Mouse (Mus musculus): Measurements from ENCODE around the gene Tmem251.

DNA sequence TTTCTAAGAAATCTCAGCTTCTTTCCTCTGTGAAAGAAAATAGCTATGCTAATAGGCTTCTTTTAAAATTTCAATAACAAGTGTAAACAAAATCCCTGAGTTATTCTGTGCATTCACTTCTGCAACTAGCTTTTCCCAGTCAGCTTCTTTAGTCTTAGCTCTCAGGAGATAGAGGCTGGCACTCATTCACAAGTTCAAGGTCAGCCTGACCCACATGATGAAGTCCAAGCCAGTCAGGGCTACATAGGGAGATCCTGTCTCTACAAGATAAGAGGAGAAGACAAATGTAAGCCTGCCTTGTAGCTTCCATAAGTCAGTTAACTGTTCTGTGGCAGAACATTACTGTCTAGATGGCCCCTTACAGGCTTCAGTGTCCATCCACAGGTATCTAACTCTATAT, 20.1 kb downstream of the Tmem251 start:
- no peak for TF ChIP-seq CTCF (IDR thresholded peaks at IDR 0.05; ENCODE audit: borderline replicate concordance, control insufficient read depth, extremely low read depth, insufficient read depth, low read length, poor library complexity)
- TF ChIP-seq POLR2A (IDR thresholded peaks at IDR 0.05; ENCODE audit: control insufficient read depth, extremely low read depth, insufficient read depth, low read length, poor library complexity), result no peak
